Mouse (Mus musculus) megakaryocyte progenitor cell, adult 5-6 weeks (primary cell): ENCODE measurements at regions not wholly inside any gene's neighbourhood (a gene's known extent, or its start where the extent isn't known, plus 50 kb on each side); places are given as distances from the start of the nearest gene placed in this dataset.

Source experiments
- ATAC-seq: replicated peaks from 2 replicates; pipeline ENCODE4 v1.8.0; 2016; ENCODE audit warnings: mild to moderate bottlenecking, moderate TSS enrichment, inconsistent platforms; ENCODE audit not compliant: poor library complexity

GRCm38 (mm10) chr6:100107066-100107465 is 180.2 kb downstream of the Rybp start:
- no peak for ATAC-seq

- peak; percentile 83 for ATAC-seq
Measured at GRCm38 (mm10) chr6:100100565-100101133, 186.6 kb downstream of the Rybp start.

GRCm38 (mm10) chr6:100096393-100097125 is 190.7 kb downstream of the Rybp start:
- ATAC-seq: no peak

- peak; percentile 71 for ATAC-seq
Measured at GRCm38 (mm10) chr6:100094653-100095217, 192.6 kb downstream of the Rybp start.

- ATAC-seq: no peak
Measured at GRCm38 (mm10) chr6:100092870-100093269, 194.4 kb downstream of the Rybp start.

- ATAC-seq: no peak
Measured at GRCm38 (mm10) chr6:100091815-100092214, 195.5 kb downstream of the Rybp start.

GRCm38 (mm10) chr6:100088576-100088975 is 198.7 kb downstream of the Rybp start:
- no peak for ATAC-seq

GRCm38 (mm10) chr6:100086807-100087206 is 200.5 kb downstream of the Rybp start:
- ATAC-seq: no peak

GRCm38 (mm10) chr6:100085981-100086380 is 201.3 kb downstream of the Rybp start:
- ATAC-seq: 0 out of 2 replicates have a peak, but pooled peaks have one; percentile 42

GRCm38 (mm10) chr6:100083868-100084477 is 203.3 kb downstream of the Rybp start:
- ATAC-seq: no peak

GRCm38 (mm10) chr6:100083127-100083526 is 204.2 kb downstream of the Rybp start:
- no peak for ATAC-seq

- no peak for ATAC-seq
Measured at GRCm38 (mm10) chr6:100074672-100075335, 212.5 kb downstream of the Rybp start.

GRCm38 (mm10) chr6:100072261-100072968 is 214.9 kb downstream of the Rybp start:
- no peak for ATAC-seq

- no peak for ATAC-seq
Measured at GRCm38 (mm10) chr6:100069151-100069550, 218.1 kb downstream of the Rybp start.

- ATAC-seq: no peak
Measured at GRCm38 (mm10) chr6:100067273-100067672, 220.0 kb downstream of the Rybp start.

GRCm38 (mm10) chr6:100065586-100065985 is 221.7 kb downstream of the Rybp start:
- ATAC-seq: no peak

- no peak for ATAC-seq
Measured at GRCm38 (mm10) chr6:100062961-100063360, 224.3 kb downstream of the Rybp start.

- ATAC-seq: no peak
Measured at GRCm38 (mm10) chr6:100059803-100060202, 227.5 kb downstream of the Rybp start.

- ATAC-seq: no peak
Measured at GRCm38 (mm10) chr6:100055980-100056379, 231.3 kb downstream of the Rybp start.

GRCm38 (mm10) chr6:100052955-100053795 is 234.1 kb downstream of the Rybp start:
- ATAC-seq: no peak
